Mouse (Mus musculus) embryo, embryonic 11 days (tissue): ENCODE results near the gene Slc43a1.
"Not testable (repeated sequence)": the region's sequence is repeated elsewhere in the genome, so short reads cannot be mapped to it uniquely, and the experiment has no call there.

Experiments used
- DNase-seq: peaks from one replicate; pipeline ENCODE4 v3.0.0-alpha.2; 2015

The Slc43a1 gene

DNA sequence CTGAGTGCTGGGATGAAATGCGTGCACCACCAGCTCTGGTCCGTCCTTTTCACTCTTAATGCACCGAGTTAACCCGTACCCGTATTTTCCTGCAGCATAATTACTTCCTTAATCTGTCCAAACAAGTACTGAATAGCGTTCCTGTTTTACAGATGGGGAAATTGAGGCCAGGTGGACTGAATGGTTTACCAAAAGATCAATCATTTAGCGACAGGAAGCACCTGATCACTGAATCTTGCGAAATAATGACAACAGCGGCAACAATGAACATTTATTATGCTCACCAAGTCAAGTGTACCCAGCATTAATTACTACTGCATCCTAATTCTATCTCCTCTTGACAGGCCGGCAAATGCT, at the start of gene Slc43a1:
Gene Slc43a1, plus strand, starts transcription at position 258 of the 357 bp plus-strand sequence.
- no peak for DNase-seq

DNA sequence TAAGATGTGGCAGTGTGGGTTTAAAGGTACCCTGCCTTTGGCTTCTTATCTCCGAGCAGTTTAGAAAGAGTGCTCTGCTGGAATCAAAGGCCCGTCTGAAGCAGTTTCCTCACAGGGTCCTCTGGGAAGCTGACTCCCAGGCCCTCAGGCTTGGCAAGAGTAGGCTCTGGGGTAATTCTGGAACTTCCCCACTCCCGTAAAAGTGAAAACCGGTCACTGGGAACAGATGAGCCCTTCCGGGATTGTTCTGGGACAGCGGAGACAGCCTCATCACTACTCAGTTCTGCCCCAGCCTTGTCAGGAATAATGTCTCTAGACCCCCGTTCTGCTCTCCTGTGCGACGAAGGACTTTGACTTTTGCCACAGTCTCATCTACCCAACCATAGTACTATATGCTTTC, 48.2 kb upstream of the Slc43a1 start:
- DNase-seq: no peak

GRCm38 (mm10) chr2:84792516-84792915, 46.1 kb upstream of the Slc43a1 start:
- no peak for DNase-seq

GRCm38 (mm10) chr2:84793154-84793553, 45.5 kb upstream of the Slc43a1 start:
- no peak for DNase-seq

- no peak for DNase-seq
Observed at GRCm38 (mm10) chr2:84793871-84794270, 44.8 kb upstream of the Slc43a1 start.

- DNase-seq: peak; percentile 89
Observed at GRCm38 (mm10) chr2:84797833-84798492, 40.7 kb upstream of the Slc43a1 start.

- peak; percentile 76 for DNase-seq
Observed at GRCm38 (mm10) chr2:84798493-84798921, 40.1 kb upstream of the Slc43a1 start, which contains the start of gene Ube2l6. Gene Ube2l6, plus strand, starts transcription at chr2:84798828.

- DNase-seq: peak; percentile 85
Observed at GRCm38 (mm10) chr2:84799041-84799561, 39.5 kb upstream of the Slc43a1 start.

- no peak for DNase-seq
Observed at GRCm38 (mm10) chr2:84800304-84800703, 38.3 kb upstream of the Slc43a1 start.

- DNase-seq: not testable (repeated sequence)
Observed at GRCm38 (mm10) chr2:84801223-84801622, 37.4 kb upstream of the Slc43a1 start.

DNA sequence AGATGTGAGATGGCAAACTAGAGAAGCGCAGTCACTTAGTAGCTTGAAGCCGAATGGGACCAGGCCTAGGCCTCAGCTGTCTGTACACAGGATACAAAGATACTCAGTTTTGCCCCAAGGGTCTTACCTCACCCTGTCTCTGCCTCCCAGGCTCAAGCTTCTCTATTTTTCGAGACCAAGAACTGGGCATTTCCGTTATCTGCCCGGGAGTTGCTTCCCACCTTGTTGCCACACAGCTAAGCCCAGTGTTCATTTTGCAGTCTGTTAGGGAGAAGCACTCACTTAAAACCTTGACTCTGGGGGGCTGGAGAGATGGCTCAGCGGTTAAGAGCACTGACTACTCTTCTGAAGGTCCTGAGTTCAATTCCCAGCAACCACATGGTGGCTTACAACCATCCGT, 34.7 kb upstream of the Slc43a1 start:
- DNase-seq: no peak

GRCm38 (mm10) chr2:84806546-84806945, 32.1 kb upstream of the Slc43a1 start:
- DNase-seq: no peak

DNA sequence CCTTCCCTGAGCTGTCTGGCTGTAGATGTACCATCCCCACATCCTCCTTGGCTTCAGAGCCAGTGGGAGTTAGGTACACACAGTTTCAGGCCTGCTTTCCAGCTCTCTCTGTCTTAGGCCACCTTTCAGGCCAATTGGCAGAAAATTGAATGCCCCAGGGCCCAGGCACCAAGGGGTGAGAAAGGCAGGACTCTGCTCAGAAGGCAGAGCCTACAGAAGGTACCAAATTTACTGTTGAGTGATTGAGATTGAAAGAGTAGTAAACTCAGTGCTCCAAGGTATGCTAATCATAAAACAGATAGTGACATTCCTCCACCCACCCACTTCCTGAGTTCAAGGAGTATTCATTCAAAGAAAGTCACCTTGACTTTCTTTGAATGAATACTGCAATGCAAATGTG, 29.3 kb upstream of the Slc43a1 start:
- DNase-seq: no peak

DNA sequence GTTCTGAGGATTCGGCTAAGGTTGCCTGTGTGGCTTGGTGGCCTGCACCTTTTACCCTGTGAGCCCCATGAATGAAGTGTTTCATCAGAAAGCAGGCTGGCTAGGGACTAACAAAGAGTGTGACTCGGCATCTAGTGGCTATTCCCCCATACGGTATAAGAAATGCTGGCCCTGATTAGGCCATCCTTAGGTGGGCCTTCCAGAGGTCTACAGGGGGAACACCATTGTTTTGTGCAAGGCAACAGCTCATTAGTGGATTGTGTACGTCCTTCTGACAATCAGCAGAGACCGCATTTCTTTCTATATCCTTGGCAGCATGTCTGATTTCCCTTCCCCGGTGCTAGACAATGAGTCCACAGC, 28.1 kb upstream of the Slc43a1 start:
- no peak for DNase-seq

GRCm38 (mm10) chr2:84810886-84811577, 27.6 kb upstream of the Slc43a1 start:
- DNase-seq: peak; percentile 86

DNA sequence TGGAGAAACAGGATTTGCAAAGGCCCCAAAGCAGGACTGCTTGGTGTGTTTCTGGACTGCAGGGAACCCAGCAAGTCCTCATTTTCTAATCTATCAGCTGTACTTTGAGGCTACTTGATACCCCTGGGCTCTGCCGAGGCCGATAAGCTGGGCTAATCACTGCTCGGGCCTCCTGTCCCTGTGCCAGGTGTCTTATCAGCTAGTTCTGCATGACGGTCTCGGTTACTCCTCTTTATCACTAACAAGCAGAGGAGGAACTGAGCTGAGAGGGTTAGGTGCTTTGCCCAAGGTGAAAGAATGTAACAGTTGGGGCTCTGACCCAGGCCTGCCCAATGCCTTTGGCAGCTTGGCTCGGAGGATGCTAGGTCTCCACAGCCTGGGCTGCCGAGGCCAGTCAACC, 26.8 kb upstream of the Slc43a1 start:
- DNase-seq: no peak

DNA sequence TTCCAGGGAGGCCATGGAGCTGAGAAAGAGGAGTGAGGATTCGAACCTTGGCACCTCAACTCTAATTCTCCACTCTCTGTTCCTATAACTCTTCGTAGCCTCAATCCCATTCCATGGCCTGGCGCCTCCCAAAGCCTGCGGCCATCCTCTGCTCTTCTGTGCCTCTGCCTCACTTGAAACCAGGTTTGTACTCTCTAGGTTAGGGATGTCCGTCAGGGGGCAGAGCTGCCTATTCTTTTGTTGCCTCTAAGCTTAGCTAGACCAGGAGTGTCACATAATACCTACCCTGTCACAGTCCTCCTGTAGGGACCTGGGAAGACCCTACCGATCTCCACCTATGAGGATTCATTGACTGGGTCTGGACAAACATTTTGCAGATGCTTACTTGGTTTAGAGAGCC, 26.0 kb upstream of the Slc43a1 start:
- DNase-seq: no peak

DNA sequence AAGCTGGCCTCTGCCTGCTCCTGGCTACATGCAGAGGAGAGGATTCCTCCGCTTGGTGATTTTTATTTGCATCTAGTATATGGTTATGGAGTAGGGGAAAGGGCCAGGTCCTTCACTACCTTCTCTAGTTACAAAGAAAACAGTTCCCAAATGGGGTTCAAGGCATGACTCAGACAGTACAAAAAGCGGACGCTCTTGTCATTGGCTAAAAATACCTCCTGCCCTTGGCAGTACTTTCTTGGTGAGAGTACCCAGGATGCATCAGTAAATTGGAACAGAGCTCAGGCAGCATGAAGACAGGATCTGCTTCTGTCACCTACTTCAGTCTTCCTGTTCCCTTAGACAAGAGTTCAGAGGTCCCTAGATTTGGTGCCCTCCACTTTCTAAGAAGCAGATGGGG, 18.8 kb upstream of the Slc43a1 start:
- DNase-seq: no peak

DNA sequence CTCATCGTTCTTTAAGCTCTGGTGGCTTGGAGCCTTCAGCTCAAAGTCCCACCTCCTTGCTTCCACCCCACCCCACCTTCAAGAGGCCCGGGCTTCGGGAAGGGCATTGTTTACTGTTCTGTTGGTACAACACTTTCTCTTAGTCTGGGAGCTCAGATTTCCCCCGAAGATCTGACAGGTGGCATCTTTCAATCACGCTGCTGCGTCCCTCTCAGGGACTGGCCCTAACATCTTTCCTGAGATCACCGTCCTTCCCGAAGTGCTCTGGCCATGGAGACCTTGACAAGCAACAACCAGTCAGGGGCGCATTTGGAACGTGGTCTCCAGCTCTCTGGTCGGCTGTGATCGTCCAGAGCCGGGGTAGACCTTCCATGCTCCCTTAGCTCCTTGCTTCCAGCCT, 16.1 kb upstream of the Slc43a1 start, which contains the start of gene Smtnl1:
Gene Smtnl1, minus strand, starts transcription at position 101 of the 400 bp plus-strand sequence.
- DNase-seq: no peak

DNA sequence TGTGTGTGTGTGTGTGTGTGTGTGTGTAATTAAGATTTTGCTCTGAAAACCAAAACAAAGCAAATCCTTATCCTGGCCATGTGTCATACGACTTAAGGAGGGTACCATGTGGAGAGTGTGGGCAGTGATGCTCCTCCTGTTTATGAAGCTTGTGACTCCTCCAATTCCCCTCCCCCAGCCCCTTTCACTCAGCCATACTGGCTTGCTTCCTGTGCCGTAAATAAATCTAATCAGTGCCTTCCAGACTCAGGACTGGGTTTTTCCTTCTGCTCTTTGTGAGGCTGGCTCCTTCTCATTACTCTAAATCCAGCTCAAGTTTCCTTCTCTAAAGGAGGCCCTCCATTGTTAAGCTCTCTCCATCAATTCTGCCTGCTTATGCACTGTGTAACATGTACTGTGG, 15.4 kb upstream of the Slc43a1 start:
- DNase-seq: peak; percentile 31

GRCm38 (mm10) chr2:84826488-84827282, 12.0 kb upstream of the Slc43a1 start, which contains the start of gene Timm10:
Gene Timm10, plus strand, starts transcription at chr2:84826997.
- peak; percentile 94 for DNase-seq

GRCm38 (mm10) chr2:84827283-84827920, 11.2 kb upstream of the Slc43a1 start:
- peak; percentile 24 for DNase-seq
